Mouse (Mus musculus): ENCODE results near the gene Igf2bp2.

The Igf2bp2 gene

DNA sequence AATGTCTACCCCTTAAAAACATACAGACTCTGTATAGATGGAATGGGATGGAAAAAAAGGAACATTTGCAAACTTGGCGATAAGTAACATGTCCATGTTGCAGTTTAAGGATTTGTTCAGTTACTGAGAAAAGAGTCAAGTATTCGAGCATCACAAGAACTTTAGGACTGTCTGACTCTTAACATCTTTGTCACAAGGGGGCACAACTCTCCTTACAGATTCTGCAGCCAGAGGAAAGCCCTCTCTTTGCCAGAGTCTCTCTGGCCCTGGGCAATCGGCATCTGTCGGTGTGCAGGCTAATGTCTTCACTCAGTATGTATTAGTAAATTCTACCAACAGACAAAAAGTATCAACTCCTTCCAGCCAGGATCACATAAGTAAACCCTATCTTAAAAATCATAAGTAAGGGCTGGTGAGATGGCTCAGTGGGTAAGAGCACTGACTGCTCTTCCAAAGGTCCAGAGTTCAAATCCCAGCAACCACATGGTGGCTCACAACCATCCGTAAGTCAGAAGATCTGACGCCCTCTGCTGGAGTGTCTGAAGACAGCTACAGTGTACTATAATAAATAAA lies 57.0 kb downstream of the Igf2bp2 start:
- no peak for DNase-seq (ENCODE audit: low read depth, low spot score)

DNA sequence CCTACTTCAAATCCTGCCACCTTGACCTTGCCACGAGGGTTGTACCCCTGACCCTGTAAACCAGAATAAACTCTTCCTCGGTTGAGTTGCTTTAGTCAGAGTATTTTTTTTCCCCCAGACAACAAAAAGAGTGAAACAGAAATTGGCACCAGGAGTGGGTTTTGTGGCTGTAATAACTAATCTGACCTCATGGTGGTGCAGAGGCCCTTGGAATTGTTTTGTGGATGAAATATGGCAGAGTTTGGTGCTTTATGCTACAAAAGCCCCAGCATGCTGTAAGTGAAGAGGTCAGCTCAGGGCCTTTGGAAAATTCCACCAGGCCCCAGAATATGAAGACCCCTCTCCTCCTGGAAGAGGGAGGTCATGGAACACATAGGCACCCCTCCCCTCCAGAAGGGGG lies 63.0 kb downstream of the Igf2bp2 start:
- DNase-seq (ENCODE audit: low read depth, low spot score) = no peak

DNA sequence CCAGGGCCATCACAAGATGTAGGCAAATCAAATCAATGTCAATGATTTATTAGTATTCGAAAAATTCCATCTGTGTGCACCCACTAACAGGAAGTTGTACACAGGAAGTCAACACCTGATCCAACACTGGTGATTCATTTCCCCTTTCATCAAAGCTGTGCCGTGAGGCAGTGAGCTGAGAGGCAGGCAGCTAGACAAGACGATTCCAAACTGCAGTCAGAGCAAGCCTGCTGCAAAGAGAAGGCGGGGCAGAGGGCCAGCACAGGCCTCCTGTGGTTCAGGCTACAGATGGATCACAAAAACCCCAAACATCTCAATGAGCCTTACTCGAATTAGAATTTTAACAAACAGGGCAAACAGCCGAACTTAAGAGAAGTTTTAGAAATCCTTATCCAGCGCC lies 65.4 kb downstream of the Igf2bp2 start:
- DNase-seq (ENCODE audit: low read depth, low spot score) = no peak

DNA sequence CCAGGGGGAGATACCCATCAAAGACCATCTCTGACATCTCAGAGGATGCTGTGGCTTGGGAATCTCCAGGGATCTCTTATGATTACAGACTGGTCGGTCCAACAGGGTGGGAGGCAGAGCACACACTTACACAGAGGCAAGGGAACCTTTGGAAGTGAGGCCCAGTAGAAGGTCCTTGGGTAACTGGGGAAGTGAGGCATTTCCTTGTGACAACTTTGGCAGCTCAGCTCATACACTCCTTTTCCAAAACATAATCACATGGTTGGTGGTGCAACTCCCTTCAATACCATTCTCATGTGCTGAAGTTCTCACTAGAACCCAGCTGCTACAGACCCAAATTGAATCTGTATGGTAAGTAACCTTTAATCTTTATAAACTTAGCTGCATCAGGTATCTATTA lies 67.3 kb downstream of the Igf2bp2 start:
- no peak for DNase-seq (ENCODE audit: low read depth, low spot score)

DNA sequence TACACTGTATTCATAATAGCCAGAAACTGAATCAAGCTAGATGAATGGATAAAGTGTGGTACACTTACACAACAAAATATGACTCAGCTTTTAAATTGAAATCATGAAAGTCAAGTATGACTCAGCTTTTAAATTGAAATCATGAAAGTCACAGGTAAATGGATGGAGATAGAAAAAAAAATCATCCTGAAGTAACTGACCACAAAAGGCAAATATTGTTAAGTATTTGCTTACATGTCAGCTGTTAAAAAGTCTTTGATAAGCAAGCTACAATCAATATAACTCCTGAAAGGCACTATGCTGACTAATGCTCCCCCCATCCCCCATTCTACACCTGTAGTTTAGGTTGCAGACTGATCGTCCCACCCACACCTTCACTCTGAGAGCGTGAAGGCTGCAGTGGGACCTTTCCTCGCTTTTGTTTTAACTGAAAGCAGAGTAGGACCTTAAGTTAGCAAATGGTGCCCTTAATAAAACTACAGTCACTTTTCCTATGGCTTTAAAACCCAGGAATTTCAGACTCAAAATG lies 71.8 kb downstream of the Igf2bp2 start:
- no peak for DNase-seq (ENCODE audit: low read depth, low spot score)

DNA sequence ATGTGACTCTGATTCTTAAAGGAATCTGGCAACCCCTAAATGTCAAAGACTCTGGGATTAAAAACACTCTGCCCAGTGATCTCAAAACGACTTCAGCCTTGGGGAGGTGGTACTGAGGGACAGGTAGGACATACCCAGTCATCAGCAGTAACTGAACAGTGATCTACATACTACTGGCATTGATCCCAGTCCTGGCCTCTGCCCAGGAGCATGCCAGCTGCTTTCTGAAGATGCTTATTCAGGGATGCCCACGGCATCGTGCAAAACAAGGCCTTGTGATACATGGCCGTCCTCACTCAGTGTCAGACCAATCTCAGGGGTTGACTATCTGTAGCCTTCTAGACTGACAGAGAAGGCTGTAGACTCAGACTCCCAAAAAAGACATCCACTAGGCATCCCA lies 77.7 kb downstream of the Igf2bp2 start:
- no peak for DNase-seq (ENCODE audit: low read depth, low spot score)

DNA sequence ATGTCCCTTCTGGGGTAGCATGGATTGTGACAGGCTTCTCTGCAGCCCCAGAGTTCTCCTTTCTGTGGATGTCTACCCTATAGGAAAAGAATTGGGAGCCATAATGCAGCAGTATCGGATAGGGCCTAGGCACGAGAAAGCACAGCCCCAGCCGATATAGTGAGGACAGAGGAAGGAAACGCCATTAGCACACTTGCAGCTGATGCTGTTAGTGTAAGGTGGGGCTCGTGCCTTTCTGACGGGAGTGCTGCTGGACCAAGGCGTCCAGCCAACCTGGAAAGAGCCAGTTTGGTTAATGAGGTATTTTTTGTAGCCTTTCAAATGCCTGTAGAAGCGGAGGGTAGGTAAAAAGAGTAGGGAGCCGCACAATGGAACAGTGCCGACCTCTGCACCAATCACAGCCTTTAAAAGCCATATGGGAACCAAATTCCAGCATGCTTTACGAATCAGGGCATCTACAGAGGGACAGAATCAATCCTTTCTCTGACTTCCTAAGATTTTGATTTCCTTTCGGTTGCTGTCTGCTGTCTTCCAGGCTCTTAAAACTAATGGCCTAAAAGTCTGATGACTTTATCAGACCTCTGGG lies 82.9 kb downstream of the Igf2bp2 start:
- DNase-seq (ENCODE audit: low read depth, low spot score) = no peak

DNA sequence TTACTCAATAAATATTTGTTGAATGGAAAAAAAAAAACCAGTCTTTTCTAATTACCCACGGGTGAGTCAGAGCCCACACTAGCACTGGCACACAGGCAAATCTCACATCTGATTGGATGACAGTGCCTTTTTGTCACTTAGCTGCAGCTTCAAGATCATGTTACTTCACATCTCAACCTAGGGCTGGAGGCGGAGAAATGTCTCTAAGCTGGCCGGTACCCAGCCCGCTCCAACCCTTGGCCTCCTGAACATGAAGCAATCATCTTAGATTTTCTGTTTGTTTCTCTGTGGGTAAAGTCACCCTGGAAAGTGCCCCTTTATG lies 86.5 kb downstream of the Igf2bp2 start:
- no peak for DNase-seq (ENCODE audit: low read depth, low spot score)

DNA sequence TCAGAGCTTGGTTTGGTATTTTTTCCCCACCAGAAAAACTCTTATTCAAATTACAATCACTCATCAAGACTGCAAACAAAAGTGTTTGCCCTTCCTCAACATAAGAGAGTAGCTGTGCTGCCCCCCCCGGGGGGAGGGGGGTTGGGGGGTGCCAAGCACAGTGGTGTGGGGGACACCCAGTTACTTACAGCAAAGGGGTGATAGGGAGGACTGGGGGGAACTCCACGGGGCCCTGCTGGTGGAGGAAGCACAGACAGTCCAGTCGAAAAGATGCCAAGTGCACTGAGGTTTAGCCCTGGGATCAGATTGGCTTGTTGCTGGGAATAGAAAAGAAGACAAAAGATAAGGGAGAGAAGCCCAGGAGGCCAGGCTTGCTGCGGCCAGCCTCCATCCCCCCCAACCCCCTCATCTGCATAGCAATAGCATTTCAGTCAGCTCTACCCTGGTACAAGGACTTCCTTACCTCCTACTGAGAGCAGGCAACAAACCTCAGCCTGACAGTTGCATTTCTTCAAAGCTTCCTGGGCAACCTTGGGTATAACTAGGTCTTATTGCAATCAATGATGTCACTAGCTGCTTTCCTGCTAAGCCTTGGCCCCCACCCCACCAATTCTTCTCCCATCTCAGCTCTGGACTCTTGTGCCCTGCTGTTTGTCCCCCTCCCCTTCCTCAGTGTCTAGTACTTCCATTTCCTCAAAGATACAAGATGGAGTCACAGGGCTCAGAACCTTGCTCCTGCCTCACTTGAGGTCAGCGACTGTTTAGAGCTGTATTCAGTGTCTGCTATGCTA lies 87.1 kb downstream of the Igf2bp2 start:
- DNase-seq (ENCODE audit: low read depth, low spot score) = peak; percentile 50

DNA sequence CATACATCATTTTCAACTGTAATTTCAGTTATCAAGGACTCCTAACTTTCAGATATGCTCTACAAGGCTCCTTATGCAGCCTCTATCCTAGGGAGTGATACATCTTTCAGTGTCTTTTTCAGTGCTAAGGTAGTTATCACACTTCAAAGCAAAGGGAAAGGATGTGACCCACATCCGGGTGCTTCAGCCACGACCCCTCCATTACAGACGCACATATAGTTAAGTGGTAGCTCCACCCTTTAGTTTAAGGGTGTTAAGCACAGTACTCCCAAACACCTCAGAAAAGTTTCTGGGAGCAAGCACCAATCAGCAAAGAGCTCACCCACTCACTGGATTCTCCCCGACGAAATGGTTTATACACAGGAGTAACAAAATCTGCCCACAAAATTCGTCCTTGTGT lies 88.0 kb downstream of the Igf2bp2 start:
- DNase-seq (ENCODE audit: low read depth, low spot score) = no peak

DNA sequence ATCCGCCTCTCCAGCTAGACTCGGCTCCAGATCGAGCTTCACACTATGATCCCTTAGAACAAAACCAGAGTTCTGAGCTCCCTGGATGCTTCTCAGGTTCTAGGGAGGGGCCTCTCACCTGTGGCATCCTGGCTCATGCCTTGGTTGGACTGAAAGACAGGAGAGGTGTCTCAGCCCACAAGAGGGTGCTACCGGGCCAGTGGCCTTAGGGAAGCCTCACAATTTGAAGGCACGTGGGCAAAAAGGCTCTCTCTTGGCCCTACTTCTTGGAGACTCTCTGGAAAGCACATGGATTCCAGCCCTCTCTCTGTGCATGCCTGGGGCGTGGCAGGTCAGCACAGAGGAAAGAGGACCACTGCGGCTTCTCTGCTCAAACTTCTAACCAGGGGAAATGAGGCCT lies 91.7 kb downstream of the Igf2bp2 start:
- no peak for DNase-seq (ENCODE audit: low read depth, low spot score)

DNA sequence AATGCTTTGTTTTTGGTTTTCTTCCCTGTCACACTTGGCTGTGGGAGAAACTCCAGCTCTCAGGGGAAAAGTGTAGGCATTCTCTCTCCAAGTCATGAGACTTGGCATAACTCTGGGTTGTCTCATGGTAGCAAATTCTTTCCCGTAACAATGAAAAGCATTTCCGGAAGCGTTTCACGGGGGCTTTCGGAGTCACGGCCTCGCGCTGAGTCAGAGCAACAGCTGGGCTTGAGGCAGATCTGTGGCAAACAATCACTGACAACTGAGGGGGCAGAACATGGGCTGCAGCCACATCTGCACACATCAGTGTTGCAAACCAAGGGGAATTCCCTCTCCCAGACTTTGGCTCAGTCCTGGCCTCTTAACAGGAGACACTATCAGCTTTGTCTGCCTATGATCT lies 95.7 kb downstream of the Igf2bp2 start:
- DNase-seq (ENCODE audit: low read depth, low spot score) = no peak

DNA sequence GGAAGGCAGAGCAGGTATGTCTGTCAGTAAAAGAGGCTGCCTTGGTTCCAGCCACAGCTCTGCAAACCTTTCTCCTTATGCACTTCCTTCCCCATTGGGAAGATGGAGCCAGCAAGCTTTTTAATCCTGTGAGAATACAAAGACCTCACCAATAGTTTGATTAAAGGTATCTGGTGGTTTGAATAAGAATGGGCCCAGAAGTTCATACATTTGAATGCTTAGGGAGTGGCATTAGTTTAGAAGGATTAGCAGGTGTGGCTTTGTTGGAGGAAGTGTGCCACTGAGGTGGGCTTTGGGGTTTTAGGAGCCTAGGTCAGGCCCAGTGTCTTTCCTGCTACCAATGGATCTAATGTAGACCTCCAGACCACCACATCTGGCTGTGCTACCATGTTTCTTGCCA lies 97.6 kb downstream of the Igf2bp2 start:
- DNase-seq (ENCODE audit: low read depth, low spot score) = no peak

DNA sequence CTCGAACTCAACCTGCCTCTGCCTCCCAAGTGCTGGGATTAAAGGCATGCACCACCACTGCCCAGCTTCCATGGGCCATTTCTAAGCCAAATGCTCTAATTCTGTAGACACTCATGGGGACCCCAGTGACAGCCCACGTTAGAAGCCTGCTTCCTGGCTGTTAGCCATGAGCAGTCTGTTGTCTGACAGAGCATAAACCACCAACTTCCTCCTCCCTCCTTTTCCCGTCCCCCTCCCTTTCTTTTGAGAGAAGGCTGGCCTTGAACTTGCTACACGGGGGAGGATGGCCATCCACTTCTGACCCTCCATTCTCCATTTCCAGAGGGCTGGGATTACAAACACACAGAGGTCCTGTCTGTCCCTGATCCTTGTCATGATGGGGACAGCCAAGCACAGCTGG lies 100.8 kb downstream of the Igf2bp2 start:
- no peak for DNase-seq (ENCODE audit: low read depth, low spot score)

DNA sequence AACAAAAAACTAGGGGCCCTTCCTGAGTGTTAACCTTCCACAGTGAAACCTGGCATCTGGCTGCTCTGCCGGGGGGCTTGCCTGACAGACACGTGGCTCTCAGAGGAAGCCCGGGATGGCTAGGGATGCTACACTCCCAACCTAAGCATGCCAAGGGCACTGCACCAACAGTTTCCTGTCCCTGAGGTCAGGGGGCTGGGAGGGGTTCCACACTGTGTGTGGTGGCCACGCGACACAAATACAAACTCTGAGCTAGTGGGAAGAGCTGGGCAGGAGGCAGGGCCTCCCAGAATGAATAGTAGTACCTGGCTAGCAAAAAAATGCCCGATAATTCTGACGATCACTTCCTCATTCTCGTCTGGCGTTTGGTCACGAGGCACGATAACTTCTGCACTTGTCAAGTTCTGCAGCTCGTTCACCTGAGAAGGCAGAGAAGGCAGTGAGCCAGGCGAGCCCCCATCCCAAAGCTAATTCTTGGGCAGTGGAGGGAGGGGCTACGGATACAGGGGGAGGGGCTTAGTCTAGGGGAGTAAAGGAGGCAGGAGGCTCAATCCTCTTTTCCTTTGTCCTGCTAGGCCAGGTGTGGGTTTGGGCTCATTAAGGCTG lies 101.4 kb downstream of the Igf2bp2 start:
- DNase-seq (ENCODE audit: low read depth, low spot score) = no peak

DNA sequence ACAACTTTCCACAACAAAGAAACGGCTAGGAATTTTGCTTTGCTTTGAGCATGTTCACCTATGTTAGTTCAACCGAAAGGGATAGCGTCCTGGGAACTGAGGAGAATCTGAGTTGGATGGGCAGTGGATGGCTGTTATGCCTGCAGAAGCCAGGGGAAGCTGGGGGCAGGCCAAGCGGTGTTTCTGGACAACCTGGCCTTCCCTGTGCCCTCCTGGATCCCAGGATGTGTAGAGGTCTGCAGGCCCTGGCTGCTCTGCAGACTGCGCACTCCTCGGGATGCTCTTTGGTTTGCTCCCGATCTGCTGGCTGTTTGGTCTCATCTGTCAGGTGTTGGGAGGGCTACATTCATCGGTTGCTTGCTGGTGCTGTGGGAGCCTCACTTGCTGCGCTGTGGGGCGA lies 102.7 kb downstream of the Igf2bp2 start:
- no peak for DNase-seq (ENCODE audit: low read depth, low spot score)

DNA sequence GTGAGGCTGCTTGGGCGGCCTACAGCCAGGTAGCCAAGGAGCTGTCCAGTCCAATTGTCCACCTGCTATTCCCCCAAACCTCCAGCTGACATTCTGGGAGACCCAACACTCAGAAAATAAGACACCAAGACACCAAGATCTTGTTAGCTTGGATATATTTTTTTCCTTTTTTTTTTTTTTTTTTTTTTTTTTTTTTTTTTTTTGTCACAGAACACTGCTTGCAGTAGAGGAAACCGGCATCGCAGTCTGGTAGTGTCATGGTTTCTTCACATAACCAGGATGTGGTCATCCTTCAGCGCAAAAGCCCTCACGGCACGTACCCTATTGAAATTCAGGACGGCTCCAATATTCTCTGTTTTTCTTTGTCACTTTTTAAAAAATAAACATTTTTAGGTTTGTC lies 104.2 kb downstream of the Igf2bp2 start:
- no peak for DNase-seq (ENCODE audit: low read depth, low spot score)

DNA sequence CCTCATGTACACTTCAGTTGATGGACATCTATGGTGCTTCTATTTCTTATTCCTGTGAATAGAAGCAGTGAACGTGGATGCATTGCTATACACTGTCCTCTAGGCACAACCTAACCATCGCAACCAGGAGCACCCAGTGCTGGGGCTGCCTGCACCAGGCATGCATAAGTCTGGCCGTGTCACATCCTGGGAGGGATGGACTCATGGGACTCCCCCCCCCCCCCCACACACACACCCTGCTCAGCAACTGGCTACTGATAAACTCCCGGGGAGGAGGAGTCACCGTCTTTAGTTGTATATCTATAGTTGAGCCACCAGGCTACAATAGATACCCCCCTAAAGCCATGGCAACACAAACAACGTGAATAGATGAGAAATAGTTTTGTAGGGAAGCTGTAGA lies 105.6 kb downstream of the Igf2bp2 start:
- no peak for DNase-seq (ENCODE audit: low read depth, low spot score)

DNA sequence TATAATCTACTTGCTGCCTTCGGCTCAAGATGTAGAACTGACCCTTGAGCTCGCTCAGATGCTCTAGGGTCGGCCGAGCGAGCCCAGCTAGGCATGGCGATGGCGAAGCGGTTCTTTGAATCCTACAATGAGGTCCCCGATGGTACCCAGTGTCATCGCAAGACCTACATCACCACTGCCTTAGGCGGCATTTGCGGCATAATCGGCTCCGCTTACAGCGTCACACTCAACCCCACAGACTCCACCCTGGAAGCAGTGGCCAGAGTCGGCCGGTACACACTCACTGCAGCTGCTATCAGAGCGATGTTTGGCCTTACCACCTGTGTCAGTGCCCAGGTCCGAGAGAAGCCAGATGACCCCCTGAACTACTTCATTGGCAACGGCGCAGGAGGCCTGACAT lies 109.7 kb downstream of the Igf2bp2 start:
- DNase-seq (ENCODE audit: low read depth, low spot score) = no peak

DNA sequence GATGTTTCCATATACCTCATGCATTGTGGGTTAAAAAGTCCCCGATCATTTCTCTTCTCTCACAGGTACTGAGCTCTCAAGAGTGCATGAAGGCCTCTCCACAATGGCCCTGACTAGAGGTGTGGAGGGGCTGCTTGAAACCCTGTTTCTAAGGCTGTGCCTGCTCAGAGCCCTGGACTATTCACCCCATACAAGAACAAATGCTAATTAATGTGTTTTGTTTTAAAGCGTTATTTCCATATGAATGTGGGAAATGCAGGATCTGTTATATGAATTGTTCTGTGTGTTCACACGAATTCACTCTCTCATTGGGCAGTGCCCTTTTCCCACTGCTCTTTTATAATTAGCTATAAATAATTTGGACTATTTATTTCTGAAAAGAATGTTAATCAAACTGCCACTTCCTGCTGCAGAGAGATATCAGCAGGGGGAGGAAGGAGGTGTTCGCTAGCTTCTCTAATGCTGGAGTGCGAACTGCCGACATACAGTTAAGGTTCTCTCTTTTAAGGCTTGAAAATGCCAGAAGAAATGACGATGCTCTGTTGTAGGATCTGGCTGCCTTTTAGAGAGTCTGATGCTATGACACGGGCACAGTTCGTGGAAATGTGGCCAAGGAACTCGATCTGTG lies 116.2 kb downstream of the Igf2bp2 start:
- no peak for DNase-seq (ENCODE audit: low read depth, low spot score)

DNA sequence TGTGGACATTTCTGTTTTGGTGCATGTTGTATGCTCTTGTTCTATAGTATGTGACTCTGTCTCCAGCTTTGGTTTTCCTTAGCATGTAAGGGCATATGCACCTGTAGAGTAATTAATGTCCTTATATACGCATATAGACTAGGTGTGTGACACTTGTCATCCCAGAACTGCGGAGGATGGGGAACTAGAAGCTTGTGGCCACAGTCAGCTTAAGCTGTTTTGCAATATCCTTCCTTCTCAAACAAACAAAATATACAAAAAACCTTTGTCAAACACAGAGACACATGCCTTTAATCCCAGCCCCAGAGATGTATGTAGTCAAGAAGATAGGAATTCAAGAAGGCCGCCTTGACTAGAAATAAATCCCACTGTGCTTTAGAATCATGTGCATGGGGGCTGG lies 117.2 kb downstream of the Igf2bp2 start:
- no peak for DNase-seq (ENCODE audit: low read depth, low spot score)

DNA sequence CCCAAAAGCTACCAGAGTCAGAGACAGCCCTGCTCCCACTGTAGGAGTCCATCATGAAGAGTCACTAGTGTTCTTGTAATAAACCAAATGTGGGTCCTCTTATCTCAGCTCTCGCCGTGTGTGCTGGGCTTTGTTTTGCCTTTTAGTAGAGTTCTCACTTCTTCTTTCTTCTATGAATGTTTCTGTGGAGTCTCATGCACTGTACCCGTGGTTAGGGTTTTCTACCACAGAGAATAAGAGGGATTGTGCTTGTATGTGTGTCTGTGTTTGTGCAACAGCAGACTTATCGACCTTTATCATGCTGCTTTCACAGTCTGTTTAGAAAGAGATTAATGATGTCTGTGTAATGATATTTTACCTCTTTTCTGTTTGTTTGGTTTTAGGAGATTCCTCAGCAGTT lies 119.3 kb downstream of the Igf2bp2 start:
- DNase-seq (ENCODE audit: low read depth, low spot score) = no peak
